Mouse (Mus musculus) stomach, embryonic 15.5 days (tissue): Measurements from ENCODE around the gene Ap3d1. TPM values are rescaled to one million over a fixed set of nuclear protein-coding genes. Genes with fewer than 3 reads are reported as not detected.

Source experiments
- ATAC-seq: fragments of 200-750 bp; cut with Nextera tagmentation; 2 replicates; pipeline ENCODE4 v1.8.0; 2017; ENCODE audit warnings: low read depth, moderate number of reproducible peaks, moderate TSS enrichment; ENCODE audit not compliant: insufficient read depth, low FRiP score
- H3K27ac ChIP-seq: fragments of 300-500 bp; sonication (generic); 2 replicates; pipeline ENCODE4 v1.5.1; 2015; ENCODE audit warnings: mild to moderate bottlenecking, inconsistent platforms
- H3K27me3 ChIP-seq: fragments of 300-500 bp; sonication (generic); replicated peaks from 2 replicates; pipeline ENCODE4 v1.6.1; 2015; ENCODE audit warnings: inconsistent platforms
- H3K36me3 ChIP-seq: fragments of 300-500 bp; sonication (generic); 2 replicates; pipeline ENCODE4 v1.6.1; 2015; ENCODE audit warnings: inconsistent platforms
- H3K4me1 ChIP-seq: fragments of 300-500 bp; sonication (generic); 2 replicates; pipeline ENCODE4 v1.6.1; 2015; ENCODE audit warnings: inconsistent platforms
- H3K4me2 ChIP-seq: fragments of 300-500 bp; sonication (generic); 2 replicates; pipeline ENCODE4 v1.6.1; 2015; ENCODE audit warnings: mild to moderate bottlenecking, inconsistent platforms
- H3K4me3 ChIP-seq: fragments of 300-500 bp; sonication (generic); replicated peaks from 2 replicates; pipeline ENCODE4 v1.5.1; 2015; ENCODE audit warnings: inconsistent platforms
- H3K9ac ChIP-seq: fragments of 300-500 bp; sonication (generic); 2 replicates; pipeline ENCODE4 v1.6.1; 2015; ENCODE audit warnings: inconsistent platforms
- H3K9me3 ChIP-seq: fragments of 300-500 bp; sonication (generic); 2 replicates; pipeline ENCODE4 v1.6.1; 2016; ENCODE audit warnings: inconsistent platforms
- WGBS: fragments of 180-500 bp; shearing (Covaris S2); methylation state at CpG from one replicate; pipeline ENCODE4 v1.1.7; 2015; 5-methylcytosine and 5-hydroxymethylcytosine counted together
- polyA plus RNA-seq: library from polyadenylated mRNA; unstranded; fragments of >200 nt; fragmentation: Nextera tagmentation; extraction: Ambion mirVana; gene quantifications from 2 replicates; pipeline ENCODE4 v1.2.1, GENCODE M21; 2015

The Ap3d1 gene
- polyA plus RNA-seq = 76.1 and 82.3 TPM in 2 replicates

DNA sequence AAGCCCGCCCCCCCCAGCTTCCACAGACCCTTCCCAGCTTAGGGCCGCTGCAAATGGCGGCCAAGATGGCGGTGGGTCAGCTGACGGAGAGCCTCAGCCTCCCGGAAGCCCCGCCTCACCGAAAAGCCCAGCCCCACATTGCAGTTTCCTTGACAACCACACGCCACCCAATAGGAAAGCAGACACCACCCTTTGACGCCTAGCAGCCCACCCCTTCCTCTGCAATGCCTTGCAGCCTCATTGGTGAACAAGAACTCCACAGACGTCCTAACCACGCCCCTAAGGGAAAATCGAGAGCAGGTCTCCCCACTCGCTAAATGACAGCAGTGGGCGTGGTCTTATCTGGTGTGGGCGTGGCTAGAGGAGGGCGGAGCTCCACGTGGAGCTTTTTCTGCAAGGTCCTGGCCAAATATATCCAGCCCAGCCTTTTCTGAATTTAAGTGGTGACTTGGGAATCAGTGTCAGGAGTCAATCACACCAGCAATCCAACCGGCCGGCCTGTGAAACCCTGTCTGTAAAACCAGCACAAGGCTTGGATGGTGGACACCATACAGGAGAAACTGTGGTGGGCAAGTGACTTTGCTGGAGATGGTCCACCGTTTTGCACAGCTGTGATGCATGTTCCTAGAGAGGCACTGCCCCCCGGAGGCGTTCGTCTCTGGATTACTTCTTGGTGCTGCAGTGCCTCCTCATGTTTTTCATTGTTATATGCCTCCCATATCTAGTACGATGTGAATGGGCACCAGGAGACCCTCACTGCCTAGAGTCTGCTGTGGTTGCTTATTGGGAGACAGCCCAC, at the start of gene Ap3d1:
Gene Ap3d1 (minus strand): TSS at position 85 of the 799 bp plus-strand sequence.
- Histone ChIP-seq H3K9ac (peak within 1 kb of the TSS; percentile 97), H3K4me2 (peak within 1 kb of the TSS; percentile 79), H3K4me1 (peaks cover 17% of the 10 kb centered on the region), H3K36me3 (no peaks in the 10 kb centered on the region), H3K4me3 (peak within 1 kb of the TSS; percentile 90), H3K9me3 (no peaks in the 10 kb centered on the region), H3K27me3 (no peaks in the 10 kb centered on the region), H3K27ac (peak within 1 kb of the TSS; percentile 88)
- ATAC-seq = peak; percentile 99
- WGBS = 1% methylated on average over 25 of the region's 25 CpGs

DNA sequence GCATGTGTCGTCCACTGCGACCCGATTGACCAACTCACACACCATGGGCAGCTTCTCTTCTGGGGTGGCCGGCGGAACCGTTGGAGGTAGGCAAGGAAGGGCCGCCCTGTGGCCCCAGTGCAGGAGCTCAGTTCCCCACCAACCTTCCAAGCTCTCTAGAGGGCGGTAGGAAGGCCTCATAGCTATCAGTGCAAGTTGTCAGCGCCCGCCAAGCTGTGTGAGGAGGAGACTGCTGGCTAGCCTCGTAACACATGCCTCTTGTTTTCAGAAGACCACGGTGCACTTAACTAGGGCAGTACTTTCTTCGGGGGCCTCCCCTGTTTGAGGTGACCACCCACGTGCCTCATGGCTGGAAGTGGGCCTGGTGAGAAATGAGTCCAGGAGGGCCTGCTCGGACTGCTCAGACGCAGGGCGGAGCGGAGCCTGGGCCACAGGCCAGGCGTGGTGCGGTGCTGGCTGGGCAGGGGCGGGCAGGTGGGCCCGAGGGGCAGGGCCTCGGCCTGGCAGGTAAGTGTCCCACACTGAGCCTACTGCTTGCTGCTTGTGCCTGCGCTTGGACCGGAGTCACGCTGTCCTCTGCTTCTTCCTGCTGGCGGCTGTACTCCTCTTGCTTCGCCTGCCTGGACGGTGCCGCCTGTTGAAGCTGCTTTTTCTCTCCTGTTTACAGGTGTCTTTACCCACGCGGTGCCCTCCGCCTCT, 49.6 kb upstream of the Ap3d1 start:
- peaks cover 11% of the 10 kb centered on the region for H3K4me1 ChIP-seq
- no peak overlapping the region for H3K9ac ChIP-seq
- H3K4me2 ChIP-seq = no peak overlapping the region
- H3K4me3 ChIP-seq = no peak overlapping the region
- 74% methylated on average over 33 of the region's 33 CpGs for WGBS
- peaks cover 60% of the 10 kb centered on the region for H3K36me3 ChIP-seq
- H3K9me3 ChIP-seq = no peaks in the 10 kb centered on the region
- peak overlapping the region; percentile 35; the same call in 1 of the 2 replicates for H3K27ac ChIP-seq
- ATAC-seq = no peak
- no peaks in the 10 kb centered on the region for H3K27me3 ChIP-seq

DNA sequence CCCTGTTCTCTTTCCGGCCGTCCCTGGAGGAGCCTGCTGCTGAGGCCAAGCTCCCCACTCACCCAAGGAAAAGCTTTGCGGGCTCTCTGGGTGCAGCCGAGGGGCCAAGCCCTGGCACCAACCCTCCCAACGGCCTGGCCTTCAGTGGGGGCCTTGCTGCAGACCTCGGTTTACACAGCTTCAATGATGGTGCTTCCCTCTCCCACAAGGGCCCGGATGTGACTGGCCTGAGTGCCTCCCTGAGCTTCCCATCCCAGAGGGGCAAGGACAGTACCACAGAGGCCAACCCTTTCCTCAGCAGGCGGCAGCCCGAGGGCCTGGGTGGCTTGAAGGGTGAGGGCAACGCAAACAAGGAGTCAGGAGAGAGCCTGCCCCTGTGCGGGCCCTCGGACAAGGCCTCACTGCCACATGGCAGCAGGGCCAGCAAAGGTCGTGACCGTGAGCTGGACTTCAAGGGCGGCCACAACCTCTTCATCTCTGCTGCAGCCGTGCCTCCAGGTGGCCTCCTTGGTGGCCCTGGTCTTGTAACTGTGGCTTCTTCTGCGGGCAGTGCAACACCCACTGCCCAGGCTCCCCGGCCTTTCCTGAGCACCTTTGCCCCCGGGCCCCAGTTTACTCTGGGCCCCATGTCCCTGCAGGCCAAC, 48.8 kb upstream of the Ap3d1 start:
- no peak for ATAC-seq
- 0 out of 2 replicates have a peak, but pooled peaks cover 7% of the 10 kb centered on the region for H3K4me1 ChIP-seq
- peaks cover 68% of the 10 kb centered on the region for H3K36me3 ChIP-seq
- H3K27me3 ChIP-seq = no peaks in the 10 kb centered on the region
- H3K9ac ChIP-seq = no peak overlapping the region
- H3K27ac ChIP-seq = no peak overlapping the region
- 83% methylated on average over 19 of the region's 19 CpGs for WGBS
- H3K9me3 ChIP-seq = no peaks in the 10 kb centered on the region
- H3K4me3 ChIP-seq = no peak overlapping the region
- H3K4me2 ChIP-seq = no peak overlapping the region

DNA sequence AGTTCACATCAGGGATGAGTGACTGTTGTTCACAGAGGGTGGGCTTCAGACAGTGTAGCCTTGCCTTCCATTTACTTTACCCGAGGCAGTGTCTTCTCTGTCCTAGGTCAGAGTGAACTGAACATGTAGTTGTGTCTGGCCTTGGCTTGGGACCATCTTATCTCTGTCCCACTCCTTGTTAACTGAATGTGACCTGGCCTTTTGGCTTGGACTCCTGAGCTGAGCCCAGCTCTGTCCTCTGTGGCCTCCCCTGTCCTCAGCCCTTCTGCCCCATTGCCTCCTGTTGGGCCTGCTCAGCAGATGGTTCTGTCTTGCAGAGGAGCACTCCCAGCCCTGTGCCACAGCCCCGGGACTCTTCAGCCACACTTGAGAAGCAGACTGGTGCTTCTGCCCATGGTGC, 45.5 kb upstream of the Ap3d1 start:
- Histone ChIP-seq H3K9me3 (no peaks in the 10 kb centered on the region), H3K4me1 (0 out of 2 replicates have a peak, but pooled peaks cover 7% of the 10 kb centered on the region), H3K27me3 (no peaks in the 10 kb centered on the region), H3K4me2 (no peak overlapping the region), H3K4me3 (no peak overlapping the region), H3K27ac (no peak overlapping the region), H3K36me3 (peaks cover 82% of the 10 kb centered on the region), H3K9ac (no peak overlapping the region)
- WGBS = 76% methylated on average over 2 of the region's 2 CpGs
- no peak for ATAC-seq

DNA sequence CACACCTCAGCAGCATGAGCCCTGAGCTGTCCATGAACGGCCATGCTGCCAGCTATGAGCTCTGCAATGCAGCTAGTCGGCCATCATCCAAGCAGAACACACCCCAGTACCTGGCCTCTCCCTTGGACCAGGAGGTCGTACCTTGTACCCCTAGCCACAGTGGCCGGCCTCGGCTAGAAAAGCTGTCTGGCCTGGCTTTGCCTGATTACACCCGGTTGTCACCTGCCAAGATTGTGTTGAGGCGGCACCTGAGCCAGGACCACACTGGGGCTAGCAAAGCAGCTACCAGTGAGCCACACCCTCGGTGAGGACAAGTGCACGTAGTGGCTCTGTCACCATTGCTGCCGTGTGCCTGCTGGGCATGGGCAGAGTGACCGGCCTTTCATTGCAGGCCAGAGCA, 43.9 kb upstream of the Ap3d1 start:
- WGBS = 92% methylated on average over 11 of the region's 11 CpGs
- no peak overlapping the region for H3K9ac ChIP-seq
- H3K4me2 ChIP-seq = no peak overlapping the region
- H3K27ac ChIP-seq = no peak overlapping the region
- H3K4me3 ChIP-seq = no peak overlapping the region
- peaks cover 87% of the 10 kb centered on the region for H3K36me3 ChIP-seq
- no peaks in the 10 kb centered on the region for H3K4me1 ChIP-seq
- H3K27me3 ChIP-seq = no peaks in the 10 kb centered on the region
- H3K9me3 ChIP-seq = no peaks in the 10 kb centered on the region
- no peak for ATAC-seq

DNA sequence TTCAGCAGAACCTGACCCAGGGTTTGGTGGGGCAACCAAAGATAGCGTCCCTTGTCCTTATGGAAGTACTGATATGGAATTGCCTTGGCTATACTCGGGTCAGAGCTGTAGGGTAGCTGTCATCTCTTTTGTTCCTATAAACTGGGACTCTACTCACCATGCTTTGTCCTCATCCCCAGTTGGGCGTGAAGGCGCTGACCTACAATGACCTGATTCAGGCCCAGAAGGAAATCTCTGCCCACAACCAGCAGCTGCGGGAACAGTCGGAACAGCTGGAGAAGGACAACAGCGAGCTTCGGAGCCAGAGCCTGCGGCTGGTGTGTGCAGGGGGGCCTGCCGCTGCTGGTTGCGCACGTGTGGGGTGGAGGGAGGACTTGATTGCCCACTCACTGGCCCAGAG, 42.8 kb upstream of the Ap3d1 start:
- H3K36me3 ChIP-seq = peaks cover 80% of the 10 kb centered on the region
- no peaks in the 10 kb centered on the region for H3K27me3 ChIP-seq
- H3K9ac ChIP-seq = no peak overlapping the region
- no peak overlapping the region for H3K27ac ChIP-seq
- ATAC-seq = no peak
- no peaks in the 10 kb centered on the region for H3K9me3 ChIP-seq
- H3K4me2 ChIP-seq = no peak overlapping the region
- WGBS = 87% methylated on average over 12 of the region's 12 CpGs
- H3K4me1 ChIP-seq = no peaks in the 10 kb centered on the region
- H3K4me3 ChIP-seq = no peak overlapping the region

DNA sequence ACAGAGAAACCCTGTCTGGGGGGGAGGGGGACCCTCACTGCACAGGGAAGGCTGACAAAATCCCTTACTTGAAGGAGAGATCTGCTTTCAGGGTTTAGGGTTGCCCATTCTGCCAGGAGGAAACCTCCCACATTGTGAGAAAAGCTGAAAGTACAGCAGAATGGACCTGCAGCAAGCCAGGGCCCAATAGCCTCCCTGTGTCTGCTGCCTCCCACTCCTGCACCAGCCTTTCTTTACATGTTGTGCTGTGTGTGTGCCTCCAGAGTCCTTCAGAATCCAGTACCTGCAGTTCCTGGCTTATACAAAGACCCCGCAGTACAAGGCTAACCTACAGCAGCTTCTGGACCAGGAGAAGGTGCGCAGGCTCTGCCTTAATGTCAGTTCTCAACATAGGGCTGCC, 42.2 kb upstream of the Ap3d1 start:
- Histone ChIP-seq H3K4me2 (no peak overlapping the region), H3K27me3 (no peaks in the 10 kb centered on the region), H3K9ac (no peak overlapping the region), H3K4me3 (no peak overlapping the region), H3K4me1 (no peaks in the 10 kb centered on the region), H3K27ac (no peak overlapping the region), H3K9me3 (no peaks in the 10 kb centered on the region), H3K36me3 (peaks cover 76% of the 10 kb centered on the region)
- 98% methylated on average over 2 of the region's 2 CpGs for WGBS
- no peak for ATAC-seq

DNA sequence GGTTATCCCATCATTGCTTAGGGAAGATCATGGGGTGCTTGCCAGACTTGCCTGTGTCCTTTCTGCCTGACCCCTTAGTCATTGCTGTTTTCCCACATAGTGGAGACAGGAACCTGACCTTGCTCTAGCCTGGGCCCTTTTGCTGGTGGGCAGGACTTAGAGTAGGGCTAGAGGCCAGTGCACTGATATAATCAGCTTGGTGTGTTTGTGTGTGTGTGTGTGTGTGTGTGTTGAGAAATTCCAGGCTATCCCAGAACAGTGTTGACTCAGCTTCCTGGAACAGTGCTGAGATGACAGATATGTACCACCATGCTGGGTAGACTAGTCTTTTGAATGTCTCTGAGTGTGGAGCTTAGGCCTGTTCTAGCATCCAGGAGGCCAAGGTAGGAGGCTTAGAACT, 37.5 kb upstream of the Ap3d1 start:
- Histone ChIP-seq H3K4me1 (no peaks in the 10 kb centered on the region), H3K4me2 (no peak overlapping the region), H3K27ac (no peak overlapping the region), H3K9me3 (no peaks in the 10 kb centered on the region), H3K4me3 (no peak overlapping the region), H3K36me3 (peaks cover 67% of the 10 kb centered on the region), H3K9ac (no peak overlapping the region), H3K27me3 (no peaks in the 10 kb centered on the region)
- ATAC-seq = no peak

DNA sequence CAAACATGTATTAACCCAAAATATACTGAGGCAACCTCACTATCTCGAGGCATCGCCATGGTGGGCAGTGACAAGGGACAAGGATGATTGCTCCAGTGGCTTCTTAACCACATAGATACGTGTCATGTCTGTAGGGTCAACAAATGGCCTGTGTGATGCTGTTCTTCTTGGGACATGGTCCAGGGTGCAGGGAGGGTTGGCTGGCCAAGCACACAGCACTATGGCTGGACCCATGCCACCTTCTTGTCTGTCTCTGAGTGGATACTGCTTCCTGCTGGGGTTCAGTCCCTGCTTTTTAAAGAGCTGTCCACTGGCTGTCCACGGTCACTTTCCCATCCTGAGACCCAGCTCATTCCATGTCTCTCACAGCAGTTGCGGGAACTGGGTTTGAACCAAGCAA, 35.1 kb upstream of the Ap3d1 start:
- Histone ChIP-seq H3K4me2 (no peak overlapping the region), H3K36me3 (peaks cover 61% of the 10 kb centered on the region), H3K4me3 (no peak overlapping the region), H3K9me3 (no peaks in the 10 kb centered on the region), H3K9ac (no peak overlapping the region), H3K4me1 (peaks cover 6% of the 10 kb centered on the region; the same call in 1 of the 2 replicates), H3K27me3 (no peaks in the 10 kb centered on the region), H3K27ac (no peak overlapping the region)
- no peak for ATAC-seq
- WGBS = 92% methylated on average over 5 of the region's 5 CpGs

DNA sequence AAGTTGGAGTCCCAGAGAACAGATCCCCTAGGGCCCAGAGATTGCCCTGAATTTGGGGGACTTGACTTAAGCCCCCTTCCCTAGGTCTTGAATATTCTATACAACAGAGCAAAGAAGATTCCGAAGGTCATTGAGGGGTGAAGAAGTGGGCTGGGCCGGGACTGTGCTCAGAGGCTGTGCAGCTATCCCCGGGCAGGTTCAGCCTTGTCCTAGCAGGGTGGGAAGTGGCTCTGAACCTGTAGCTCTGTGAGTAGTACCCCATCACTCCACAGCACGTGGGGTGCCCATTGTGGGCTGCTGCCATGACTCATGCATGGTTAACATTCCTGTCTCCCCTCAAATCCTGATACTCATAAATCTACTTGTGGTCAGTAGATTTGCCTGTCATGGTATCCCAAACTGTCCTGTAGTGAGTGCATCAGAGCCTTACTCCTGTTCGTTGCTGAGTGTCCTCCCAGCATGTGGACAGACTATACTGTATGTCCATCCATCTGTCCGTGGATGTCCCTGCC, 34.4 kb upstream of the Ap3d1 start:
- 85% methylated on average over 6 of the region's 6 CpGs for WGBS
- no peak overlapping the region for H3K4me3 ChIP-seq
- H3K36me3 ChIP-seq = peaks cover 61% of the 10 kb centered on the region
- no peak overlapping the region for H3K9ac ChIP-seq
- no peaks in the 10 kb centered on the region for H3K9me3 ChIP-seq
- peak overlapping the region; percentile 21; the same call in 1 of the 2 replicates for H3K27ac ChIP-seq
- peaks cover 6% of the 10 kb centered on the region; the same call in 1 of the 2 replicates for H3K4me1 ChIP-seq
- H3K4me2 ChIP-seq = no peak overlapping the region
- H3K27me3 ChIP-seq = no peaks in the 10 kb centered on the region
- ATAC-seq = no peak

DNA sequence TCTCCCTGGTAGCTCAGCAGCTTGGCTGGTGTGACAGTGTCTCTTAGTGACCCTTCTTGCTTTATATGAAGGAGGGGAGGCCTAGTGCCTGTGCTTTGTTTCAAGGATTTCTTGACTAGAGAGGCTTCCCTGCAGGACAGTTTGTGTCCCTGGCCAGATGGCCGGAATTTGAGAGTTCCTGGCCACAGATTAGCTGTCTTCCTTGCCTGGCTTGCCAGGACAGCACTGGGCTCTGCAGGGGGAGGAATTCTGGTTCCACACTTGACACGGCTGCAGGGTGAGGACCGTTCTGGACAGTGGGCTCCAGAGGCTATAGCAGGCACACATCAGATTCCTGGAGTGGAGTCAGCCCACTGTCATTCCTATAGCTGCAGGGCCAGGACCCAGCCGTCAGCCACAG, 33.7 kb upstream of the Ap3d1 start:
- no peak for ATAC-seq
- Histone ChIP-seq H3K4me1 (peaks cover 6% of the 10 kb centered on the region; the same call in 1 of the 2 replicates), H3K4me2 (no peak overlapping the region), H3K27ac (peak overlapping the region; percentile 9; the same call in 1 of the 2 replicates), H3K36me3 (peaks cover 59% of the 10 kb centered on the region), H3K9ac (no peak overlapping the region), H3K9me3 (no peaks in the 10 kb centered on the region), H3K4me3 (no peak overlapping the region), H3K27me3 (no peaks in the 10 kb centered on the region)
- 88% methylated on average over 4 of the region's 4 CpGs for WGBS
